Mouse (Mus musculus): ENCODE data around the gene Zdbf2.
"Not testable (repeated sequence)": the region's sequence is repeated elsewhere in the genome, so short reads cannot be mapped to it uniquely, and the experiment has no call there.

Zdbf2 gene

DNA sequence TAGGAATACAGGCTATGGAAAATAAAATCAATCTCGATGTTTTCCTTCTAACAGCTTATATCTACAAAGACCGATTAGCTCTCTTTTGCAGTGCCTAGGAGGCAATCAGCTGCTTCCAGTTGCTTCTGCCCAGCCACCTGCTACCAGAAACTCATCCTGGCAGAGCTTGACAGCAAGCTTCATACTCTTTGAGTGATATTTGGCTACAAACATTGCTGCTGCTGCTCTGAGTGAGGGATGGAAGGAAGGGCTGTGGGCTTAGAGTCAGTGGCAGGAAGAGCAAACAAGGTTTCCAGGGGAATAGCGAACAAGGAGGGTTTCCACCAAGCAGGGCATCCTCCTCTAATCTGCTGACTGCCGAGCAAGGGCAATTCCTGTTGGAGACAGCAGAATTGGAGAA is 7.6 kb upstream of the Zdbf2 start:
- no peak for DNase-seq

DNA sequence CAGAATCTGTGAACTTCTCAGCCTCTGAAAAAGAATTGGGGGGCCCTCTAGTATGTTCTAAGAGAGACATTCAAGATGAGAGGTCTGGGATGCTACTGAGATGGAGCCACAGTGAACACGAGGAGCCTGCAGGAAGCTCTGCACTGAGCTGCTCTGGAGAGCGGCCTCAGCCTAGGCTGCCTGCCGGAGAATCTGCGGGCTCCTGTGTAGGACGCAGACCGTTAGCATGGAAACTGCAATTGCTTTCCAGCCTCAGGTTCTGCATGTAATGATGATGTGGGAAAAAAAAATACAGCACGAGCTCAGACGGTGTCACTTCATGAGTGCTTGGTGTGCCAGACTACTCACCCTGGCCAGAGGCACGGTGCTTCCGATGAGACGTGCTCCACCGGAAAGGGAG is 6.9 kb upstream of the Zdbf2 start:
- no peak for DNase-seq

DNA sequence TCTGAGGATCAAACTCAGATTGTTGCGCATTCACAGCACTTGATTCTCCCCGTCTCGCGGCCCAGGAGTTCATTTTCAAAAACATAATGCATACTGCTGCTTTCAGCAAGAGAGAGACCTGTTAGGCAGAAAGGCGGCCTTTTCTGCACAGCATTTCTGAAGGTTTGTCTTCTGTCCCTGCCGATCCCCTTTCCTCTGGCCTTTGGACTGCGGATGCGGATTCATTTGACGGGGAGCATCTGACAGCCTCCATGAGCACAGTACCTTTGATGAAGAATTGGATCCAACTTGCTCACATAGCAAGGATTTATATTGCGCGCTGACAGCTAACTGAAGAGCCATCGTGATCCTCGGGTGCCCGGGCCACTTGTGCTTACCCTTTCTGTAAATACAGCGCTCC is 6.3 kb upstream of the Zdbf2 start:
- DNase-seq = no peak

DNA sequence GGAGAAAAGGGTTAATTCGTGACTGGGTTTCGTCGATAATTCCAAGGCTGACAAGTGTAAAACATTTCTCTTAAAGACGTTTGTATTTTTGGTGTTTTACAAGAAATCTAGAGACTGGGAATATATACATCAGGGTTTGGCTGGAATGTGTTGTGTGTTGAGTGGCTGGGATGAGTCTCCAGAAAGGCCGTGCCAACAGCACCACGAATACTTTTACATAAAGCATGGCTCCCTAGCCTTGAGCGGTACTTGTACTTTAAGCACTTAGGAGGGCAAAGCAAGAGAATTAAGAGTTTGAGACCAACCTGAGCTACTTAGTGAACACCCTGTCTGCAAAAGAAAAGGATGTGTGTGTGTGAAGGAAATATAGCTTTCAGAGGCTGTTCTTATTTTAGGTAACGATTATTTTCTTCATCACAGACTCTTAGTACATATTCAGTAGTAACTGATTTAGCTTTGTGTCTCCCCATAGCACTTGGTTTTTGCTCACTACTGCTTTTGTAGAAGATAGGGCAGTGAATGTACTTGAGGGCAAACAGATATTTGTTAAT is 865 bp upstream of the Zdbf2 start:
- DNase-seq = no peak

DNA sequence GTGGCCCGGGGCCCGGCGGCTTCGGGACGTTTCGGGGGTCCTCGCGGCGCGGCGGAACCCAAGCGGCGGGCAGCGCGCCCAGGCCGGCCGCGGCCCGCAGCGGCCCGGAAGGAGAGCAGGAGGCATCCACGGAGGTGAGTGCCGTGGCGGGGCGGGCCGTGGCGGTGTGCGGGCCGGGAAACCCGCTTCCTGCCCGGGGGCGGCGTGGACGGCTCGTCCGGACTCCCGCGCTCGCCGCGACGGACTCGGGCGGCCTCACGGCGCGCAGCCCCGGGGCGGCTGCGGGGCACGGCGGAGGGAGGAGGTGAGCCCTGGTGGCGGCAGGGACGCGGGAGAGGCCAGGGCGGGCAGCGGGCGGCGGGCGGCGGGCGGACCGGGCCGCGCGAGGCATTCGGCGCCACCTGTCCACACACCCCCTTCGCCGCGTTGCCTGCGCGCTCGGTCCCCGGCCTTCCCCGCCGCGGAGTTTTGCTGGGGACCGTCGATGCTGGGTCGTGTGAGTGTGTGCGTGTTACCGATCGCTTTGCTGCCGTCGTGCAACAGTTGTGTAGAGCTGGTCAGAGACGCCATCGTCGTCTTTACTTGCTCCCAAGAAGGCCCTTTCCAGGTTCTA is 380 bp downstream of the Zdbf2 start:
- no peak for DNase-seq

DNA sequence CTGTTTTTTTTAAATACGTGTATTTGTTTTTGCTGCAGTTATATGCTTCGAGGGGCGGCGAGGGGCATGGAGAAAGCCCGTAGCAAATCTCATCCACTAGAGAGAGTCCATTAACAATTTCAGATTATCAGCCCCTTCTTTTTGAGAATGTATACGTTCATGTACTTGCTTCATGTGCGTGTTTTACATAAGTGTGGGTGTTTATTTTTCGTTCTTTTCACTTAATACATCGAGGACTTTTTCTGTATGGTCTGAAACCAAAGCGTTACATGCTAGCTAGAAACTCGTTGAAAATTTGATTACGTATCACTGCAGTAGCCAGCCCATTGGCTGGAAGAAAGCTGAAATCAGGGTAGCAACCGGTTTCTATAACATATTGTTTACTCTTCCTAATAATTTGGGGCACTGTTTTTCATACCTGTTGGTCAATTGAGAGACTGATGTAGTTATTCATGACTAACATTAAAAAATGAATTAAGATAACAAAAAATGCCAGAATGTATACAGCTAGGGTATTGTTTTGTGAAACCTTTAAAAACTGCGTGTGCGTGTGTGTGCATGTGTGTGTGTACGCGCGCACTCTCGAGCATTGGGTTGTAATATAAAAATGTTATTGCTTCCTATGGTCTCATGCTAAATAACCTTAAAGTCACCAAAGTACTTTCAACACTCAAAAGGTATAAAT is 1.1 kb downstream of the Zdbf2 start:
- DNase-seq = no peak

DNA sequence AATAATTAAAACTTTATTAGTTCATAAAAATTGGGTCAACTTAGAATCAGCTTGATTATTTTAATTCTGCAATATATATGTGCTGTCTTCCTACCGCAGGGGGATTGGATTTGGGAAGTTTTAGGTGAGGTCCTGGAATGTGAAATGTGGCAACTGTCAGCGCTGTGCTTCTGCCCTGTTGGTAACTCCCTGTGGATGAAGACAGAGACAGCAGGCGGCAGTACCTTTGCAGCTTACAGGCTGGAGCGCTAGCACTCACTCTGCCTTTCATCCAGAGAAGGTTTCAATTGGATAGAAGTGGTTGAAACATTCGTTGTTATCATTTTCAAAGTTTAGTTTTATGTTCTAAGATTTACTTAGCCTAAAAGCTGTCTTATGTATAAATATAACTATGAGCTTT is 5.0 kb downstream of the Zdbf2 start:
- DNase-seq = no peak

DNA sequence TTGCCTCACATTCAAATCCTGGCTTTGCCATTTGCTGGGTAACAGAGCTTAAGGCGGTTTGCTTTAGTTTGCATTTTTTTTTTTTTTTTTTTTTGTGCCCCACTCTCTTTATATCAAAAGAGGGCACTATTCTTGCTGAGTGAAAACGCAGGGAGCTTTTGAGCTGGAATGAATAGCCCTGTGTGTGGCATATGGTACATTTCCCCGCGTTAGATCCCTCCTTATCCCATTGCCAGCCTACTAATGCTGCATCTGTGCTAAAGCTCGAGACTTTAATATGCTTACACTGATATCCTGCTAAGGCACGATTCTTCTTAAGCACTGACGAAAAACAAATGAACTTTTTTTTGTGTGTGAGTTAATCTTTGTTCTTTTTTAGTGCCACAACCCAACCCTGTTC is 20.9 kb downstream of the Zdbf2 start:
- DNase-seq = no peak

DNA sequence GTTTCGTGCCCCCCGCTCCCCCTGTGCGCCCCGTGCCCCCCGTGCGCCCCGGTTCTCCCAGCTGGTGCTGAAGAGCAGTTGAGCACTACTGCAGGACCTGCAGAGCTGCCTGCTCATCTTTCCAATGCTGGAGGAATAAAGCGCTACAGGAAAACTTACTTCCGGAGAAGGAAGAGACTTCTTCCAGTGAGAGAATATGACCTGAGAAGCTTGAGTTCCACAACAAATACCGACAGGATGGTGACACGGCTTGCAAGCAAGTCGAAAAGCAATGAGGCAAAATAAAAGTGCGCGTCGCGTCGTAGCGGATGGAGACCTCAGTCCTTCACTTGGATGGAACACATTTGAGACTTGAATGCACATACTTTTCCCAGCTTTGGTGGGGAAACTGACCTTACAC is 36.6 kb downstream of the Zdbf2 start:
- no peak for DNase-seq

DNA sequence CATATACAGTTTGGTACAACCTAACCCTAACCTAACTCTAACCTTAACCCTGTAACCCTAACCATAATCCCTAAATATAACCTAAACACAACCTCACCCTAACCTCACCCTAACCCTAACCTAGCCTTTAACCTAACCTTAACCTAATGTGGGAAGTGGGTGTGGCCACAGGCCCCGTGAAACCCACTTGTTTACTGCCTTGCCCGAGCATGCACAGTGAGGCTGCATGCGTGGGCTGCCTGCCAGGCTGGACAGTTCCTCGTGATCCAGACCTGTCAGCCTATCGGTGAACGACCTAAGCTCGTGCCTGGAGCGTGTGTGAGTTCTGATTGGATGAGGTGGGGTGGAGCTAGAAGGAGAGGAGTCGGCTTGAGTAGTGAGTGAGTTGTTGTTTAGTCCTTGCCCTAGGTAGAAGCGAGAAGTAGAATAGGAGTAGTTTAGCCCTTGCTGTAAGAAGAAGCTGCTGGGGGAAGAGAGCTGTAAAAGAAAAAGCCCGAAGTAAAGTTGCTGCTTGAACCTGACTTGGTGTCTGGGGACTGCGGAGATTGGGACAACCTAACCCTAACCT is 50.6 kb downstream of the Zdbf2 start:
- not testable (repeated sequence) for DNase-seq

Measured in thymus, adult 18-20 months (tissue).